Mouse (Mus musculus) thymus, adult 2 months (tissue): ENCODE results near the gene Ift74.

Experiments
- CTCF ChIP-seq: fragments of 200-500 bp; IDR thresholded peaks from 2 replicates; pipeline ENCODE4 v1.5.1; 2012; ENCODE audit warnings: mild to moderate bottlenecking, control low read depth, low read length, moderate library complexity, borderline replicate concordance; ENCODE audit not compliant: control insufficient read depth, poor library complexity, insufficient read depth; ENCODE audit errors: extremely low read depth
- POLR2A ChIP-seq: fragments of 200-500 bp; IDR thresholded peaks from 2 replicates; pipeline ENCODE4 v1.6.1; 2012; ENCODE audit warnings: mild to moderate bottlenecking, low read length, control low read depth, moderate library complexity; ENCODE audit not compliant: control insufficient read depth, poor library complexity, insufficient read depth; ENCODE audit errors: extremely low read depth

DNA sequence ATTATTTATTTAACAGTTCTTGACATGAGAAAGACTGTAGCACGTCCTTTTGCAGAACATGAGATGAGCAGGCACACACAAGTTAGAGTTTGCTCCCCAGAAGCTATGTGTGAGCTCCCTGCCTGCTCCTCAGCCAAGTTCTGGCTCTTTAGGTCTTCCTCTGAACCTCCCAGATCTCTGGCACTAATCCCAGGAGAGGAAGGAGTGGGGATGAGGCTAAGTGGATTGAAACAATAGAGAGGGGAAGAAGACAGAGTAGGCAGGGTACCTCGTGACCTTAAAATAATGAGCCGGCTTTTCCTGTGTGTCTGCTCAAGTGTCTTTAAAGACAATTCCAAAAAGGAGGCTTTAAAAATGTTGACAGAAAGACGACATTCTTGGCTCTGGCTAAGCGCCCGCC, 100.9 kb downstream of the Ift74 start:
- no peak for TF ChIP-seq CTCF
- TF ChIP-seq POLR2A, result no peak
